Mouse (Mus musculus) CH12.LX (cell line): Measurements from ENCODE around the gene Actl11. TPM values are rescaled to one million over a fixed set of nuclear protein-coding genes. Genes with fewer than 3 reads are reported as not detected.

ENCODE experiments used
- DNase-seq: peaks from one replicate; pipeline ENCODE4 v3.0.0-alpha.2; 2013; ENCODE audit errors: extremely low read depth
- H3K27ac ChIP-seq: 2 replicates; pipeline ENCODE4 v1.5.1; 2012; ENCODE audit warnings: low read depth, mild to moderate bottlenecking, control low read depth, moderate library complexity; ENCODE audit not compliant: insufficient read depth
- H3K27me3 ChIP-seq: replicated peaks from 2 replicates; pipeline ENCODE3; 2012; ENCODE audit warnings: inconsistent platforms
- H3K36me3 ChIP-seq, 2 experiments: replicated peaks in 1 of 2; 2 replicates each; pipeline versions ENCODE3 to v1.6.1; 2012; ENCODE audit warnings: inconsistent platforms in 1 of 2, low read length in 1 of 2, mild to moderate bottlenecking in 1 of 2, mixed read lengths in 1 of 2, moderate library complexity in 1 of 2; ENCODE audit not compliant: control insufficient read depth in 1 of 2, insufficient read depth in 1 of 2
- H3K4me1 ChIP-seq, 2 experiments: 2 replicates each; pipeline ENCODE4 v1.6.1; 2012; ENCODE audit warnings: inconsistent platforms in 1 of 2, moderate library complexity in 1 of 2; ENCODE audit not compliant: insufficient read depth in 2 of 2, control insufficient read depth in 1 of 2
- H3K4me2 ChIP-seq: 2 replicates; pipeline ENCODE4 v1.6.1; 2012; ENCODE audit warnings: low read depth, mild to moderate bottlenecking, control low read depth; ENCODE audit not compliant: poor library complexity, insufficient read depth, severe bottlenecking
- H3K4me3 ChIP-seq, 3 experiments: fragments of 150-350 bp in 1 of 3; sonication (generic) in 1 of 3; replicated peaks in 1 of 3; 2 replicates each; pipeline versions ENCODE3 to v1.5.1; 2011 to 2012; ENCODE audit warnings: low read depth in 2 of 3, low read length in 2 of 3, mild to moderate bottlenecking in 2 of 3, moderate library complexity in 2 of 3, control low read depth in 1 of 3, improper control_type of control experiment in 1 of 3, inconsistent platforms in 1 of 3, mixed read lengths in 1 of 3; ENCODE audit not compliant: poor library complexity in 1 of 3
- H3K79me2 ChIP-seq: replicated peaks from 2 replicates; pipeline ENCODE4 v1.6.1; 2012; ENCODE audit warnings: mild to moderate bottlenecking, moderate library complexity; ENCODE audit not compliant: control insufficient read depth, poor library complexity, insufficient read depth, severe bottlenecking; ENCODE audit errors: extremely low read depth
- H3K9ac ChIP-seq: 2 replicates; pipeline ENCODE4 v1.6.1; 2012; ENCODE audit warnings: low read depth, mild to moderate bottlenecking, control low read depth, moderate library complexity; ENCODE audit not compliant: insufficient read depth
- H3K9me3 ChIP-seq: replicated peaks from 2 replicates; pipeline ENCODE3; 2012; ENCODE audit warnings: low read length, inconsistent platforms, mixed read lengths
- BHLHE40 ChIP-seq: IDR thresholded peaks from 2 replicates; pipeline ENCODE4 v1.6.1; 2011; ENCODE audit warnings: mild to moderate bottlenecking, low read depth, low read length, improper control_type of control experiment
- CTCF ChIP-seq, 2 experiments: IDR thresholded peaks in 1 of 2; conservative IDR thresholded peaks in 1 of 2; 2 replicates each; pipeline ENCODE4 v1.5.1; 2011 to 2012; ENCODE audit warnings: low read depth in 2 of 2, low read length in 2 of 2, improper control_type of control experiment in 1 of 2, inconsistent platforms in 1 of 2, mild to moderate bottlenecking in 1 of 2, moderate library complexity in 1 of 2
- ELF1 ChIP-seq: IDR thresholded peaks from 2 replicates; pipeline ENCODE4 v1.6.1; 2014; ENCODE audit warnings: low read depth, mild to moderate bottlenecking, inconsistent platforms, low read length, improper control_type of control experiment
- ETS1 ChIP-seq: conservative IDR thresholded peaks from 2 replicates; pipeline ENCODE4 v1.6.1; 2012; ENCODE audit warnings: low read depth, mild to moderate bottlenecking, inconsistent platforms, low read length, improper control_type of control experiment, moderate library complexity
- MAX ChIP-seq: IDR thresholded peaks from 2 replicates; pipeline ENCODE4 v1.6.1; 2011; ENCODE audit warnings: low read length, improper control_type of control experiment
- MAZ ChIP-seq: IDR thresholded peaks from 2 replicates; pipeline ENCODE4 v1.6.1; 2012; ENCODE audit warnings: low read depth, mild to moderate bottlenecking, inconsistent platforms, low read length, improper control_type of control experiment, moderate library complexity
- MEF2A ChIP-seq: IDR thresholded peaks from 2 replicates; pipeline ENCODE4 v1.6.1; 2014; ENCODE audit warnings: low read depth, mild to moderate bottlenecking, inconsistent platforms, low read length, improper control_type of control experiment, borderline replicate concordance
- MYC ChIP-seq: IDR thresholded peaks from 2 replicates; pipeline ENCODE4 v1.6.1; 2011; ENCODE audit warnings: low read depth, mild to moderate bottlenecking, improper control_type of control experiment, low read length
- NELFE ChIP-seq: IDR thresholded peaks from 2 replicates; pipeline ENCODE4 v1.6.1; 2011; ENCODE audit warnings: low read depth, low read length, improper control_type of control experiment
- NRF1 ChIP-seq: IDR thresholded peaks from 2 replicates; pipeline ENCODE4 v1.6.1; 2014; ENCODE audit warnings: low read depth, mild to moderate bottlenecking, inconsistent platforms, low read length, improper control_type of control experiment, moderate library complexity
- PAX5 ChIP-seq: IDR thresholded peaks from 2 replicates; pipeline ENCODE4 v1.6.1; 2012; ENCODE audit warnings: low read length, inconsistent platforms, mixed read lengths
- POLR2A ChIP-seq: IDR thresholded peaks from 2 replicates; pipeline ENCODE4 v1.6.1; 2011; ENCODE audit warnings: low read depth, mild to moderate bottlenecking, improper control_type of control experiment, low read length
- POLR2AphosphoS2 ChIP-seq: IDR thresholded peaks from 2 replicates; pipeline ENCODE4 v1.6.1; 2011; ENCODE audit warnings: low read depth, low read length, improper control_type of control experiment
- RAD21 ChIP-seq: IDR thresholded peaks from 2 replicates; pipeline ENCODE4 v1.6.1; 2011; ENCODE audit warnings: low read depth, mild to moderate bottlenecking, low read length, improper control_type of control experiment, moderate library complexity
- TCF12 ChIP-seq: IDR thresholded peaks from 2 replicates; pipeline ENCODE4 v1.6.1; 2014; ENCODE audit warnings: low read depth, mild to moderate bottlenecking, inconsistent platforms, low read length, improper control_type of control experiment
- UBTF ChIP-seq: IDR thresholded peaks from 2 replicates; pipeline ENCODE4 v1.6.1; 2012; ENCODE audit warnings: low read depth, mild to moderate bottlenecking, inconsistent platforms, low read length, improper control_type of control experiment, moderate library complexity
- ZMIZ1 ChIP-seq: IDR thresholded peaks from 2 replicates; pipeline ENCODE4 v1.6.1; 2012; ENCODE audit warnings: low read depth, mild to moderate bottlenecking, inconsistent platforms, low read length, improper control_type of control experiment
- ZNF384 ChIP-seq: IDR thresholded peaks from 2 replicates; pipeline ENCODE4 v1.6.1; 2012; ENCODE audit warnings: low read depth, low read length, improper control_type of control experiment, inconsistent platforms
- dilution Hi-C: fragments of 300-500 bp; cut with MboI; formaldehyde crosslinking; loops from 2 replicates; pipeline ENCODE4 v1.14.3; 2020; ENCODE audit warnings: low sequenced_read_pairs; ENCODE audit not compliant: extremely low pct_unique_long_range_greater_than_20kb, extremely low pct_ligation_motif_present
- in situ Hi-C: fragments of 300-500 bp; cut with MboI; formaldehyde crosslinking; loops from 3 replicates; pipeline ENCODE4 v1.14.3; 2019; ENCODE audit warnings: low sequenced_read_pairs, low pct_ligation_motif_present, low pct_unique_long_range_greater_than_20kb, mixed read lengths
- polyA plus RNA-seq: library from polyadenylated mRNA; unstranded; fragments of >175 nt; gene quantifications from 2 replicates; pipeline ENCODE4 v1.2.1, GENCODE M21; 2012; ENCODE audit warnings: low read depth; ENCODE audit not compliant: insufficient read length
- total RNA-seq, 2 experiments: library from RNA; depleted of rRNA; stranded (reverse); fragments of 300-350 nt in 1 of 2; fragments of >200 nt in 1 of 2; gene quantifications; 2 replicates each; pipeline ENCODE4 v1.2.3; 2012 to 2014

The Actl11 gene
- total and polyA plus RNA-seq, 3 experiments, result not detected

DNA sequence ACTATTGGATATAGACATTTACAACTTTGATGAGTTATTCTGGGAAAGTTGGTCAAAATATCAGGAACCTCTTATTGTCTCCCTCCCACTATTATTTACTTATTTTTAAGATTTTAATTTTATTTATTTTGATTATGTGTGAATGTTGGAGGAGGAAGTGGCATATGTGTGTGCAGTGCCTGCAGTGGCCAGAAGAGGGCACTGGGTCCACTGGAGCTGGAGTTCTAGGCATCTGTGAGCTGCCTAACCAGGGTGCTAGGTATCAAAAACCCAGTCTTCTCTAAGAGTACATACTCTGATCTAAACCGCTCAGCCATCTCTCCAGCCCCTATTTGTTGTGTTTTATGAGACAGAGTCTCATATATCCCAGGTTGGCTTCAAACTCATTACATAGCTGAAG, 37.2 kb upstream of the Actl11 start:
- TF ChIP-seq CTCF (conservative IDR thresholded peaks at IDR 0.05 in 1 of 2, IDR thresholded peaks at IDR 0.05 in 1 of 2; ENCODE audit: low read depth in 2 of 2, low read length in 2 of 2) (peak; percentile 39 to 53; a peak in 3 of 4 replicates), ZMIZ1 (no peak), BHLHE40 (no peak), RAD21 (peak; percentile 34), TCF12 (no peak), NELFE (no peak), PAX5 (no peak), MYC (no peak), MEF2A (no peak)
- in situ Hi-C loops, result no loop called here
- dilution Hi-C loops, result no loop called here
- DNase-seq, result peak; percentile 40
- H3K27ac ChIP-seq, result no peak overlapping the region
- H3K4me2 ChIP-seq, result no peak overlapping the region
- no peak overlapping the region for H3K9ac ChIP-seq
- no peaks in the 10 kb centered on the region for H3K9me3 ChIP-seq
- no peak overlapping the region for H3K4me3 ChIP-seq
- H3K4me1 ChIP-seq, result peaks cover 0 to 19% of the 10 kb centered on the region in 2 experiments; a peak in 2 of 4 replicates
- peaks cover 6% of the 10 kb centered on the region for H3K27me3 ChIP-seq
- H3K36me3 ChIP-seq, result peaks cover 0 to 20% of the 10 kb centered on the region in 2 experiments
- 0 out of 2 replicates have a peak, but pooled peaks cover 2% of the 10 kb centered on the region for H3K79me2 ChIP-seq

DNA sequence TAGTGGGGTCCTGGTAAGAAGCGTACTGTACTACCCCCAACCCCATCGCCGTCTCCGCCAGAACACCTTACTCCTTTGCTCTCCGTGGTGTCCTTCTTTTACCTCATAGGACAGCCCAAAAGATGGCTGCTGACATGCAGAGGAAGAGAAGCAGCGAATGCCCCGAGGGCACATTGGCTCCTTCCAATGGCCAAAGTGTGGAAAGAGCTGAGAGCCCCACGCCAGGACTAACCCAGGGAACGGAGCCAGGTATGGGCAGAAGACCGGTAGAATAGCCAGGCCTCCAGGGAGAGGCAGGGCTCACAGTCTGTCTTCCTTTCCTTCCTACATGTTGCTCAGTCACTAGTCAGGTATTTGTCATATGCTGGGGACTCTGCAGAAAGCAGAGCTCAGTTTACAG, 29.7 kb upstream of the Actl11 start:
- Histone ChIP-seq H3K4me1 (peaks cover 9 to 25% of the 10 kb centered on the region in 2 experiments; a peak in 3 of 4 replicates), H3K9ac (no peak overlapping the region), H3K36me3 (peaks cover 25 to 51% of the 10 kb centered on the region in 2 experiments), H3K9me3 (no peaks in the 10 kb centered on the region), H3K79me2 (no peaks in the 10 kb centered on the region), H3K4me2 (no peak overlapping the region), H3K27ac (no peak overlapping the region), H3K4me3 (no peak overlapping the region), H3K27me3 (no peaks in the 10 kb centered on the region)
- DNase-seq, result no peak
- dilution Hi-C loops, result no loop called here
- in situ Hi-C loops, result no loop called here
- TF ChIP-seq ETS1 (no peak), MEF2A (no peak)

DNA sequence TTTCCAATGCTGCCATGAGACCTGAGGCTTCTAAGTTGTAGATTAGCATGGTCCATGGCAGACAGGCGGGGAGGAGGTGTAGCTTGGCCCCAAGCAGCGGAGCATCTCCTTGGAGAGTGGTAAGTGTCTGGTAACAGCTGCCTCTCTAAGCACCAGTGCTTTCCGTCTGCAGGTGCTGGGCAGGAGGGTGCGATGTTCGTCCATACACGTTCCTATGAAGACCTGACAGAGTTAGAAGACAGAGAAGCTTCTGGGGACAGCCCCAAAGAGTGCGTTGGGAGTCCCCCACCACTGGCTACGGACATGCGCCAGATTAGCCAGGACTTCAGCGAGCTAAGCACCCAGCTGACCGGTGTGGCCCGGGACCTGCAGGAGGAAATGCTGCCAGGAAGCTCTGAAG, 28.4 kb upstream of the Actl11 start:
- in situ Hi-C loops (no loop called here), dilution Hi-C loops (no loop called here)
- Histone ChIP-seq H3K9ac (no peak overlapping the region), H3K9me3 (no peaks in the 10 kb centered on the region), H3K4me3 (peak overlapping the region in 1 of 3 experiments; percentile 30), H3K27ac (no peak overlapping the region), H3K4me2 (no peak overlapping the region), H3K27me3 (no peaks in the 10 kb centered on the region), H3K36me3 (peaks cover 25 to 53% of the 10 kb centered on the region in 2 experiments), H3K79me2 (no peaks in the 10 kb centered on the region), H3K4me1 (peaks cover 9 to 26% of the 10 kb centered on the region in 2 experiments; a peak in 3 of 4 replicates)
- TF ChIP-seq TCF12 (0 out of 2 replicates have a peak, but pooled peaks have one; percentile 12), UBTF (no peak), POLR2A (no peak), ZNF384 (no peak), MEF2A (0 out of 2 replicates have a peak, but pooled peaks have one; percentile 43), ZMIZ1 (peak; percentile 38; the same call in 1 of the 2 replicates), ELF1 (peak; percentile 18; the same call in 1 of the 2 replicates), MYC (peak; percentile 19; the same call in 1 of the 2 replicates), MAZ (0 out of 2 replicates have a peak, but pooled peaks have one; percentile 46), POLR2AphosphoS2 (no peak), MAX (peak; percentile 31; the same call in 1 of the 2 replicates), ETS1 (peak; percentile 65), BHLHE40 (peak; percentile 75), NRF1 (peak; percentile 74)
- DNase-seq, result peak; percentile 76
